1 mouse cellular context compared by ENCODE assay signal in genomic region chr11:102339195-102339594, GRCm38 (mm10).
TF ChIP-seq lines count a peak whose summit lies in the region.

No protein-coding gene starts in this region.

TF ChIP-seq in ES-E14, 5 proteins besides CTCF, POLR2A, EP300 and RAD21 (continued from another document):
- no peak for TF ChIP-seq MAFK (IDR thresholded peaks at IDR 0.05; ENCODE audit: insufficient read depth, low read depth, low read length)
